Mouse (Mus musculus) limb, embryonic 14.5 days (tissue): ENCODE results near the gene Galns. TPM values are rescaled to one million over a fixed set of nuclear protein-coding genes. Genes with fewer than 3 reads are reported as not detected.

Source experiments
- ATAC-seq: fragments of 200-750 bp; cut with Nextera tagmentation; 2 replicates; pipeline ENCODE4 v1.8.0; 2017; ENCODE audit warnings: low read depth, moderate number of reproducible peaks, moderate TSS enrichment; ENCODE audit not compliant: low FRiP score
- DNase-seq: peaks from one replicate; pipeline ENCODE4 v3.0.0-alpha.2; 2015; ENCODE audit warnings: low spot score
- H3K27ac ChIP-seq: fragments of 300-500 bp; sonication (generic); replicated peaks from 2 replicates; pipeline ENCODE4 v1.5.1; 2014; ENCODE audit warnings: low read depth, mild to moderate bottlenecking, low read length, moderate library complexity, mixed read lengths
- H3K27me3 ChIP-seq: fragments of 300-500 bp; sonication (generic); 2 replicates; pipeline ENCODE4 v1.6.1; 2014; ENCODE audit warnings: low read length, mixed read lengths; ENCODE audit not compliant: control insufficient read depth, insufficient read depth
- H3K36me3 ChIP-seq: fragments of 300-500 bp; sonication (generic); 2 replicates; pipeline ENCODE4 v1.6.1; 2014; ENCODE audit warnings: mild to moderate bottlenecking, low read length, moderate library complexity, mixed read lengths; ENCODE audit not compliant: control insufficient read depth, insufficient read depth
- H3K4me1 ChIP-seq: fragments of 300-500 bp; sonication (generic); 2 replicates; pipeline ENCODE4 v1.6.1; 2014; ENCODE audit warnings: antibody characterized with exemption, low read length, mixed read lengths; ENCODE audit not compliant: control insufficient read depth, insufficient read depth
- H3K4me2 ChIP-seq: fragments of 300-500 bp; sonication (generic); replicated peaks from 2 replicates; pipeline ENCODE4 v1.6.1; 2014; ENCODE audit warnings: low read depth, mild to moderate bottlenecking, low read length, moderate library complexity; ENCODE audit not compliant: severe bottlenecking
- H3K4me3 ChIP-seq: fragments of 300-500 bp; sonication (generic); replicated peaks from 2 replicates; pipeline ENCODE4 v1.5.1; 2014; ENCODE audit warnings: low read length
- H3K9ac ChIP-seq: fragments of 300-500 bp; sonication (generic); 2 replicates; pipeline ENCODE4 v1.6.1; 2014; ENCODE audit warnings: mild to moderate bottlenecking, low read depth, low read length, moderate library complexity; ENCODE audit not compliant: severe bottlenecking
- H3K9me3 ChIP-seq: fragments of 300-500 bp; sonication (generic); 2 replicates; pipeline ENCODE4 v1.6.1; 2016; ENCODE audit warnings: low read length; ENCODE audit not compliant: control insufficient read depth
- POLR2A ChIP-seq: fragments of 200-500 bp; IDR thresholded peaks from 2 replicates; pipeline ENCODE4 v1.8.0; 2012; ENCODE audit warnings: inconsistent platforms, mild to moderate bottlenecking, moderate library complexity, borderline replicate concordance; ENCODE audit not compliant: insufficient read depth, insufficient read length; ENCODE audit errors: extremely low read depth
- WGBS: fragments of 180-500 bp; shearing (Covaris S2); extraction: QIAGEN DNeasy Blood & Tissue Kit; methylation state at CpG from one replicate; pipeline ENCODE4 v1.1.7; 2014; 5-methylcytosine and 5-hydroxymethylcytosine counted together
- polyA plus RNA-seq, 2 experiments: library from polyadenylated mRNA; depleted of rRNA in 1 of 2; stranded (reverse) in 1 of 2; unstranded in 1 of 2; fragments of >200 nt; fragmentation: Nextera tagmentation in 1 of 2; extraction: Ambion mirVana in 1 of 2; gene quantifications; 2 replicates each; pipeline versions ENCODE4 v1.2.1 to v1.2.3; 2012 to 2014

Gene Galns
- polyA plus RNA-seq, 2 experiments: 12.7 to 14.7 TPM

GRCm38 (mm10) chr8:122624653-122625052, 13.4 kb upstream of the Galns start:
- 74% methylated on average over 5 of the region's 5 CpGs for WGBS
- no peaks in the 10 kb centered on the region for H3K4me1 ChIP-seq
- H3K9me3 ChIP-seq: no peaks in the 10 kb centered on the region
- TF ChIP-seq POLR2A: no peak
- H3K4me2 ChIP-seq: no peak overlapping the region
- H3K27ac ChIP-seq: no peak overlapping the region
- H3K27me3 ChIP-seq: no peaks in the 10 kb centered on the region
- ATAC-seq (no peak), DNase-seq (no peak)
- no peak overlapping the region for H3K4me3 ChIP-seq
- no peak overlapping the region for H3K9ac ChIP-seq
- H3K36me3 ChIP-seq: no peaks in the 10 kb centered on the region

- WGBS: 89% methylated on average over 17 of the region's 17 CpGs
- Histone ChIP-seq H3K27me3 (no peaks in the 10 kb centered on the region), H3K9ac (no peak overlapping the region), H3K9me3 (no peaks in the 10 kb centered on the region), H3K4me1 (no peaks in the 10 kb centered on the region), H3K36me3 (no peaks in the 10 kb centered on the region), H3K4me3 (no peak overlapping the region), H3K27ac (no peak overlapping the region), H3K4me2 (no peak overlapping the region)
- ATAC-seq: no peak
- no peak for TF ChIP-seq POLR2A
- no peak for DNase-seq
Observed at GRCm38 (mm10) chr8:122623844-122624642, 12.8 kb upstream of the Galns start.

GRCm38 (mm10) chr8:122622727-122623126, 11.5 kb upstream of the Galns start, which contains the start of gene Pabpn1l:
TSS of gene Pabpn1l (minus strand) at chr8:122622739.
- Histone ChIP-seq H3K36me3 (no peaks in the 10 kb centered on the region), H3K27ac (no peak within 1 kb of the TSS), H3K9me3 (no peaks in the 10 kb centered on the region), H3K4me3 (no peak within 1 kb of the TSS), H3K4me2 (no peak within 1 kb of the TSS), H3K9ac (no peak within 1 kb of the TSS), H3K4me1 (peaks cover 2% of the 10 kb centered on the region; the same call in 1 of the 2 replicates), H3K27me3 (no peaks in the 10 kb centered on the region)
- ATAC-seq (no peak), DNase-seq (no peak)
- TF ChIP-seq POLR2A: no peak
- WGBS: 66% methylated on average over 6 of the region's 6 CpGs

- no peak for DNase-seq
- WGBS: 28% methylated on average over 5 of the region's 5 CpGs
- peaks cover 7% of the 10 kb centered on the region for H3K4me1 ChIP-seq
- H3K27me3 ChIP-seq: no peaks in the 10 kb centered on the region
- H3K36me3 ChIP-seq: no peaks in the 10 kb centered on the region
- H3K9me3 ChIP-seq: no peaks in the 10 kb centered on the region
- no peak overlapping the region for H3K4me2 ChIP-seq
- H3K27ac ChIP-seq: no peak overlapping the region
- no peak for TF ChIP-seq POLR2A
- H3K9ac ChIP-seq: no peak overlapping the region
- H3K4me3 ChIP-seq: no peak overlapping the region
- no peak for ATAC-seq
Observed at GRCm38 (mm10) chr8:122620446-122620845, 9.2 kb upstream of the Galns start.

- DNase-seq (no peak), ATAC-seq (no peak)
- Histone ChIP-seq H3K36me3 (peaks cover 8% of the 10 kb centered on the region; the same call in 1 of the 2 replicates), H3K27ac (no peak overlapping the region), H3K4me2 (no peak overlapping the region), H3K4me1 (peaks cover 7% of the 10 kb centered on the region), H3K27me3 (no peaks in the 10 kb centered on the region), H3K4me3 (no peak overlapping the region), H3K9me3 (no peaks in the 10 kb centered on the region), H3K9ac (no peak overlapping the region)
- WGBS: 80% methylated on average over 6 of the region's 6 CpGs
- no peak for TF ChIP-seq POLR2A
Observed at GRCm38 (mm10) chr8:122618660-122619378, 7.6 kb upstream of the Galns start.
